Mouse (Mus musculus): ENCODE measurements around the gene Prr5l. TPM values are rescaled to one million over a fixed set of nuclear protein-coding genes. Genes with fewer than 3 reads are reported as not detected.

Gene Prr5l
- polyA plus RNA-seq (2015; fragmentation: Nextera tagmentation; extraction: Ambion mirVana): 5.5 and 6.6 TPM in 2 replicates

DNA sequence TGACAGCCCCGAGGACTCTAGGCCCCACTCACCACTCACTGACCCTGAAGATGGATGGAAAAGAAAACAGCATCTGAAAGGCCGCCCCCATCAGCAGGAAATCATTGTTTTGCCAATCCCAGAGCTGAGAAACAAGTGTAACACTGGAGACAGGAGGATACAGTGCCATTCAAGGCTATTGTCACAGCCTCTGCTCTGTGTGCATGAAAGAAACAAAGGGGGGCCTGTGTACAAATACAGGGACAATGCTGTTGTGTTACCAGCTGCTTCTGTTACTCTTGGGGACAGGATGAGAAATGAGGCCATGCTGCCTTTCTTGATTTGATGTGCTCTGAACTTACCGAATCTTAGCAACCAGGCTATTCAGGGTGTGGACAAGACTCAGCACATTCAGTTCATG, at the start of gene Prr5l:
Gene Prr5l (minus strand): TSS at position 30 of the 400 bp plus-strand sequence.
- no peaks in the 10 kb centered on the region for H3K36me3 ChIP-seq (ENCODE audit: control insufficient read depth, insufficient read depth)
- H3K27ac ChIP-seq (ENCODE audit: low read length): no peak within 1 kb of the TSS
- H3K4me1 ChIP-seq (replicated peaks; ENCODE audit: control insufficient read depth, insufficient read depth, low read length): peaks cover 11% of the 10 kb centered on the region
- no peak for ATAC-seq
- H3K9me3 ChIP-seq (ENCODE audit: control insufficient read depth, low read length): no peaks in the 10 kb centered on the region
- WGBS: 51% methylated on average over 3 of the region's 3 CpGs
- no peak within 1 kb of the TSS for H3K9ac ChIP-seq (replicated peaks; ENCODE audit: low read depth, low read length)
- no peaks in the 10 kb centered on the region for H3K27me3 ChIP-seq (replicated peaks; ENCODE audit: control insufficient read depth, insufficient read depth, low read length)
- H3K4me2 ChIP-seq (ENCODE audit: low read length): no peak within 1 kb of the TSS
- H3K4me3 ChIP-seq (replicated peaks; ENCODE audit: low read length): no peak within 1 kb of the TSS

DNA sequence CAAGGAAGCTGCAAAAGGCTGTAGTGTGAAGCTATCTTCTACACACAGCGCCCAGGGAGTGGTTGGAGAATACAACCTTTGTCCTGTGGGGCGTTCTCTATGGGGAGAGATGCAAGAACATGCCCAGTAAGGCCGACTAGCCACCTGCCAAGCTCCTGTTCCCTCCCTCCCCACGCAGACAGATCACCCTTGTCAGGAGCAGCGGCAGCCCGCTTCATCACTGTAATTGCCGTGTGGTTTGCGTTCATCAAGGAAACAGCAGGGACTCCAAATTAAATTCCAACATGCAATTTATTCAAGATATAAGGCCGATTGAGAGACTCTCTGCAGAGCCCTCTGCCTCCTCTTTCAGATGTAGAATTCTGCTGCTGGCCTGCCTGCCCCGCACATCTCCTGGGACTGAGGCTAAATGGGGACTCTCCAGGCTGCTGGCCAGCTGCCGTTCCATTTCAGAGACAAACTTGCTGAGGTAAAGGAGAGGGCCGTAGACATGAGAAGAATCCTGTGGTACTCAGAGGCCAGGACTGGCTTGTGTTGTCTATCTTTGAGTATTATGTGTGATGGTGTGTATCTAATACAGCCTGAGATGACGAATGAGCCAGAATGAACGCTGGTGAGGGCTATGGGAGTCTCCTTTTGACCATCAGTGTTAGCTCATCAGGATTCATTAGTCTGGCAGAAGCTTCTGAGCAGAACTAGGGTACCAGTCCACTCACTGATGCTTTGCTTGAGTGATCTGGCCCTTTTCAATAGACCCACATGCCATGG, 49.5 kb upstream of the Prr5l start:
- Histone ChIP-seq H3K4me2 (ENCODE audit: low read length) (no peak overlapping the region), H3K36me3 (ENCODE audit: control insufficient read depth, insufficient read depth) (no peaks in the 10 kb centered on the region), H3K4me3 (replicated peaks; ENCODE audit: low read length) (no peak overlapping the region), H3K9ac (replicated peaks; ENCODE audit: low read depth, low read length) (no peak overlapping the region), H3K27me3 (replicated peaks; ENCODE audit: control insufficient read depth, insufficient read depth, low read length) (no peaks in the 10 kb centered on the region), H3K4me1 (replicated peaks; ENCODE audit: control insufficient read depth, insufficient read depth, low read length) (0 out of 2 replicates have a peak, but pooled peaks cover 2% of the 10 kb centered on the region), H3K9me3 (ENCODE audit: control insufficient read depth, low read length) (no peaks in the 10 kb centered on the region), H3K27ac (ENCODE audit: low read length) (no peak overlapping the region)
- 58% methylated on average over 14 of the region's 14 CpGs for WGBS
- peak; percentile 45; the same call in 1 of the 2 replicates for ATAC-seq

GRCm38 (mm10) chr2:101925591-101926188, 42.9 kb upstream of the Prr5l start:
- ATAC-seq: no peak
- H3K4me1 ChIP-seq (replicated peaks; ENCODE audit: control insufficient read depth, insufficient read depth, low read length): peaks cover 5% of the 10 kb centered on the region
- no peak overlapping the region for H3K4me3 ChIP-seq (replicated peaks; ENCODE audit: low read length)
- H3K4me2 ChIP-seq (ENCODE audit: low read length): peak overlapping the region; percentile 28
- no peaks in the 10 kb centered on the region for H3K9me3 ChIP-seq (ENCODE audit: control insufficient read depth, low read length)
- no peaks in the 10 kb centered on the region for H3K36me3 ChIP-seq (ENCODE audit: control insufficient read depth, insufficient read depth)
- H3K9ac ChIP-seq (replicated peaks; ENCODE audit: low read depth, low read length): 0 out of 2 replicates have a peak overlapping the region, but pooled peaks have one; percentile 31
- H3K27ac ChIP-seq (ENCODE audit: low read length): no peak overlapping the region
- no peaks in the 10 kb centered on the region for H3K27me3 ChIP-seq (replicated peaks; ENCODE audit: control insufficient read depth, insufficient read depth, low read length)
- 21% methylated on average over 12 of the region's 12 CpGs for WGBS

DNA sequence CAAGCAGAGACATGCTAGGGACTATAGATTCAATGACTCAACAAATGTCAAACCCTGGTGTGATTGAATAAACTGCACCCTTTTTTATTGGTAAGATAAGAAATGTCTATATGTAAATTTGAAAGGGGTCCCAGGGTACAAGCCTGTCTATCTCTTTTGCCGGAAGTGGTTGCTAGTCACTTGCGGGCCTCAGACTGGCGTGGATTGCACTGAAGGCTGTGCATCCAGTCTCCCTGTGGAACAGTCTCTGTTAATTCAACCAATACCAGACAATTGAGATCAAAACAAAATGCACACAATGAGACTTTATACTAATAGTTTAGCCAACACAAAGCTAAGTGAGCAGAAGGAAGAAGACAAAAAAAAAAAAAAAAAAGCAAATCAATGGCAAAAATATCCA, 42.4 kb upstream of the Prr5l start:
- Histone ChIP-seq H3K27me3 (replicated peaks; ENCODE audit: control insufficient read depth, insufficient read depth, low read length) (no peaks in the 10 kb centered on the region), H3K9ac (replicated peaks; ENCODE audit: low read depth, low read length) (no peak overlapping the region), H3K36me3 (ENCODE audit: control insufficient read depth, insufficient read depth) (no peaks in the 10 kb centered on the region), H3K4me3 (replicated peaks; ENCODE audit: low read length) (no peak overlapping the region), H3K4me2 (ENCODE audit: low read length) (no peak overlapping the region), H3K9me3 (ENCODE audit: control insufficient read depth, low read length) (no peaks in the 10 kb centered on the region), H3K4me1 (replicated peaks; ENCODE audit: control insufficient read depth, insufficient read depth, low read length) (peaks cover 5% of the 10 kb centered on the region), H3K27ac (ENCODE audit: low read length) (no peak overlapping the region)
- 0 out of 2 replicates have a peak, but pooled peaks have one; percentile 28 for ATAC-seq
- 55% methylated on average over 3 of the region's 3 CpGs for WGBS

DNA sequence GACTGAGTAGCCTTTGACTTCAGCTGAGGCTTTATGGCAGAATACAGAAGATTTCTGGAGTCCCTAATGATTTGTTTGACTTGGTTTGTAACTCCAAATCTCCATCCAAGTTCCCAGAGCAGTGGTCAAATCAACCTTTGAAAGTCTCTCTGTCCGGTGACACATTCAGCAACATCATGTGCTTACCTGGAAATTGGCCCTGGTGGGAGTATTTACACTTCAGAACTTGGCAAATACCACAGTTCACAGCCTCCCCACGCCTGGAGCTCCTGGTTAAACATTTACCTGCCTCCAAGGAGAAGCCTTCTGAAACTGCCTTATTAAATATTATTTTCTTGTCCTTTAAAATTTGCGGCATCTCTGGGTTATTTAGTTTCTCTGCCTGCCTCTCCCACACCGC, 40.4 kb upstream of the Prr5l start:
- 89% methylated on average over 4 of the region's 4 CpGs for WGBS
- Histone ChIP-seq H3K9ac (replicated peaks; ENCODE audit: low read depth, low read length) (no peak overlapping the region), H3K9me3 (ENCODE audit: control insufficient read depth, low read length) (no peaks in the 10 kb centered on the region), H3K4me2 (ENCODE audit: low read length) (no peak overlapping the region), H3K4me3 (replicated peaks; ENCODE audit: low read length) (no peak overlapping the region), H3K4me1 (replicated peaks; ENCODE audit: control insufficient read depth, insufficient read depth, low read length) (peaks cover 5% of the 10 kb centered on the region), H3K27me3 (replicated peaks; ENCODE audit: control insufficient read depth, insufficient read depth, low read length) (no peaks in the 10 kb centered on the region), H3K36me3 (ENCODE audit: control insufficient read depth, insufficient read depth) (no peaks in the 10 kb centered on the region), H3K27ac (ENCODE audit: low read length) (no peak overlapping the region)
- ATAC-seq: no peak

GRCm38 (mm10) chr2:101922302-101922701, 39.5 kb upstream of the Prr5l start:
- H3K9me3 ChIP-seq (ENCODE audit: control insufficient read depth, low read length): no peaks in the 10 kb centered on the region
- H3K36me3 ChIP-seq (ENCODE audit: control insufficient read depth, insufficient read depth): no peaks in the 10 kb centered on the region
- H3K27ac ChIP-seq (ENCODE audit: low read length): no peak overlapping the region
- H3K4me3 ChIP-seq (replicated peaks; ENCODE audit: low read length): no peak overlapping the region
- H3K4me2 ChIP-seq (ENCODE audit: low read length): no peak overlapping the region
- no peak for ATAC-seq
- no peak overlapping the region for H3K9ac ChIP-seq (replicated peaks; ENCODE audit: low read depth, low read length)
- no peaks in the 10 kb centered on the region for H3K27me3 ChIP-seq (replicated peaks; ENCODE audit: control insufficient read depth, insufficient read depth, low read length)
- WGBS: 95% methylated on average over 4 of the region's 4 CpGs
- H3K4me1 ChIP-seq (replicated peaks; ENCODE audit: control insufficient read depth, insufficient read depth, low read length): peaks cover 5% of the 10 kb centered on the region

DNA sequence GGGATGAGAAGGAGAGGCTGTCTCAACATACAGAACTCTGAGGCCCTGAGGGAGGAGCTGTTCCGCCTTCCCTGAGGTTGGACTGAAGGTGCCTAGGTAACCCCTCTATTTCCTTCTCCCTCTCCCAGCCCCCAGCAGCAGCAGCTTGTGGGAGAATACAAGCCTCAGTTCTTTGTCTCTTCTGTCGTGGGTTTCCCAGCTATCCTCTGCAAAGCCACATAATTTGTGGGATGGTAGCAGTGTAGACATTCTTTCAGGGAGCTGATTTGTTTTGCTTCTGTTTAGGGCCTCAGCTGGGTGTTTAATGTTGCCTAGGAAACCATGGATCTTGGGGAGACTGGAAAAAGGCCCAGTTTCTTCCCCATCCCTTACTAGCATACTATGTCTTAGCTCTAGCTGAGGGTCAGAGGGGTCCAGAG, 37.3 kb upstream of the Prr5l start:
- no peaks in the 10 kb centered on the region for H3K27me3 ChIP-seq (replicated peaks; ENCODE audit: control insufficient read depth, insufficient read depth, low read length)
- no peaks in the 10 kb centered on the region; the same call in 1 of the 2 replicates for H3K4me1 ChIP-seq (replicated peaks; ENCODE audit: control insufficient read depth, insufficient read depth, low read length)
- no peaks in the 10 kb centered on the region for H3K36me3 ChIP-seq (ENCODE audit: control insufficient read depth, insufficient read depth)
- no peak overlapping the region for H3K4me3 ChIP-seq (replicated peaks; ENCODE audit: low read length)
- no peak overlapping the region for H3K4me2 ChIP-seq (ENCODE audit: low read length)
- H3K9ac ChIP-seq (replicated peaks; ENCODE audit: low read depth, low read length): no peak overlapping the region
- no peaks in the 10 kb centered on the region; the same call in 1 of the 2 replicates for H3K9me3 ChIP-seq (ENCODE audit: control insufficient read depth, low read length)
- 0 out of 2 replicates have a peak, but pooled peaks have one; percentile 33 for ATAC-seq
- H3K27ac ChIP-seq (ENCODE audit: low read length): no peak overlapping the region
- 21% methylated on average over 2 of the region's 2 CpGs for WGBS

DNA sequence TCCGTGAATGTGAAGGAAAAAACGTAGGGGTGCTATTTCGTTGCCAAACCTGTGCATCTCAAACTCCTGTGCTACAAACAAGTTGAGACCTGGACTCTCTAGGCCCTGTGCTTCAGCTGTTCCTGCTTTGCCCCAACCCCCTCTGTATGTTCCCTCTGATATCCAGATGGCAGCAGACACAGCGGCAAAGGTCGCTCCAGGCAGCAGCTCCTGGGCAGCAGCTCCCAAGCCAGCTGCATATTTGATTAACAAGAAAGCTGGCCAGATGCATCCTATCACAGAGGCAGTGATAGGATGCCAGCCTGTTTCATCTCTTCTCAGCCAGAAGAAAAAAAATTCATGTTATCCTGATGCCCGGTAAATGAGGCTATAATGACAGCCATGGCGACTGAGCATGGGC, 35.7 kb upstream of the Prr5l start:
- no peaks in the 10 kb centered on the region; the same call in 1 of the 2 replicates for H3K4me1 ChIP-seq (replicated peaks; ENCODE audit: control insufficient read depth, insufficient read depth, low read length)
- H3K27ac ChIP-seq (ENCODE audit: low read length): no peak overlapping the region
- H3K4me2 ChIP-seq (ENCODE audit: low read length): no peak overlapping the region
- ATAC-seq: no peak; the same call in 1 of the 2 replicates
- H3K27me3 ChIP-seq (replicated peaks; ENCODE audit: control insufficient read depth, insufficient read depth, low read length): no peaks in the 10 kb centered on the region
- H3K4me3 ChIP-seq (replicated peaks; ENCODE audit: low read length): no peak overlapping the region
- WGBS: 86% methylated on average over 7 of the region's 7 CpGs
- H3K9ac ChIP-seq (replicated peaks; ENCODE audit: low read depth, low read length): no peak overlapping the region
- H3K9me3 ChIP-seq (ENCODE audit: control insufficient read depth, low read length): no peaks in the 10 kb centered on the region; the same call in 1 of the 2 replicates
- no peaks in the 10 kb centered on the region for H3K36me3 ChIP-seq (ENCODE audit: control insufficient read depth, insufficient read depth)

GRCm38 (mm10) chr2:101909326-101910080, 26.7 kb upstream of the Prr5l start:
- no peaks in the 10 kb centered on the region for H3K9me3 ChIP-seq (ENCODE audit: control insufficient read depth, low read length)
- no peak for ATAC-seq

More at GRCm38 (mm10) chr2:101909326-101910080, 26.7 kb upstream of the Prr5l start:
- Histone ChIP-seq H3K4me3 (replicated peaks; ENCODE audit: low read length) (no peak overlapping the region), H3K36me3 (ENCODE audit: control insufficient read depth, insufficient read depth) (no peaks in the 10 kb centered on the region; the same call in 1 of the 2 replicates), H3K27ac (ENCODE audit: low read length) (no peak overlapping the region), H3K9ac (replicated peaks; ENCODE audit: low read depth, low read length) (no peak overlapping the region), H3K4me2 (ENCODE audit: low read length) (no peak overlapping the region), H3K27me3 (replicated peaks; ENCODE audit: control insufficient read depth, insufficient read depth, low read length) (no peaks in the 10 kb centered on the region), H3K4me1 (replicated peaks; ENCODE audit: control insufficient read depth, insufficient read depth, low read length) (peaks cover 9% of the 10 kb centered on the region)
- 80% methylated on average over 15 of the region's 15 CpGs for WGBS

Measured in forebrain, embryonic 16.5 days (tissue).